Mouse (Mus musculus): Measurements from ENCODE around the gene Ralbp1.

DNA sequence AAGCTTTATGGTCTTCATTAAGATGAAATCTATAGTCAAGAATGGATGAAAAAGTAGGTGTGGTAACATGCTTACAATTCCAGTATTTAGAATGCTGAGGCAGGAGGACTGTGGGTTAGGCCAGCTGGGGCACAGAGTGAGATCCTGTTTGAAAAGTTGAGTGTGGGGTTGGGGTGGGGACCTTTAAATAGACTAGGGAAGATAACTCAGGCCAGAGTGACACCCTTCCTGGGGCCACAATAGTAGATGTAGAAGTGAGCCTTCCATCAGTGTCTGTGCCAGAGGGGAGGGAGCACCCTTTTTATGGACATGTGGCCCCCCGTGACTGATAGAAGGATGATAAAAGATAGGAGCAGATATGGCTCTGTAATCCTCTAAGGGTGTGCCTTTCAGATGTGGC, 86.2 kb downstream of the Ralbp1 start:
- TF ChIP-seq POLR2A (IDR thresholded peaks at IDR 0.05; ENCODE audit: low read depth, low read length) (no peak), CTCF (conservative IDR thresholded peaks at IDR 0.05; ENCODE audit: insufficient read depth, insufficient read length, low read depth, low read length) (no peak)

All from kidney, adult 2 months (tissue).